Mouse (Mus musculus) neural tube, embryonic 11.5 days (tissue): ENCODE data around the gene Ikzf5. TPM values are rescaled to one million over a fixed set of nuclear protein-coding genes. Genes with fewer than 3 reads are reported as not detected.

Experiments
- ATAC-seq: fragments of 200-750 bp; cut with Nextera tagmentation; 2 replicates; pipeline ENCODE4 v1.8.0; 2017; ENCODE audit warnings: moderate number of reproducible peaks, mild to moderate bottlenecking, moderate TSS enrichment, moderate library complexity; ENCODE audit not compliant: insufficient read depth, low FRiP score, low TSS enrichment
- DNase-seq: peaks from one replicate; pipeline ENCODE4 v3.0.0-alpha.2; 2015; ENCODE audit warnings: low spot score
- H3K27ac ChIP-seq: fragments of 300-500 bp; sonication (generic); 2 replicates; pipeline ENCODE4 v1.5.1; 2014; ENCODE audit warnings: low read depth, mild to moderate bottlenecking, low read length
- H3K27me3 ChIP-seq: fragments of 300-500 bp; sonication (generic); 2 replicates; pipeline ENCODE4 v1.6.1; 2014; ENCODE audit warnings: mild to moderate bottlenecking, low read length, mixed read lengths; ENCODE audit not compliant: control insufficient read depth, insufficient read depth
- H3K36me3 ChIP-seq: fragments of 300-500 bp; sonication (generic); 2 replicates; pipeline ENCODE4 v1.6.1; 2014; ENCODE audit warnings: mild to moderate bottlenecking, low read length, moderate library complexity, mixed read lengths; ENCODE audit not compliant: control insufficient read depth, insufficient read depth
- H3K4me1 ChIP-seq: fragments of 300-500 bp; sonication (generic); 2 replicates; pipeline ENCODE4 v1.6.1; 2014; ENCODE audit warnings: low read length, mixed read lengths; ENCODE audit not compliant: control insufficient read depth, insufficient read depth
- H3K4me2 ChIP-seq: fragments of 300-500 bp; sonication (generic); 2 replicates; pipeline ENCODE4 v1.6.1; 2014; ENCODE audit warnings: low read depth, mild to moderate bottlenecking, moderate library complexity
- H3K4me3 ChIP-seq: fragments of 300-500 bp; sonication (generic); 2 replicates; pipeline ENCODE4 v1.5.1; 2014; ENCODE audit warnings: low read depth, low read length
- H3K9ac ChIP-seq: fragments of 300-500 bp; sonication (generic); 2 replicates; pipeline ENCODE4 v1.6.1; 2014; ENCODE audit warnings: mild to moderate bottlenecking, low read length
- H3K9me3 ChIP-seq: fragments of 300-500 bp; sonication (generic); 2 replicates; pipeline ENCODE4 v1.6.1; 2016; ENCODE audit warnings: low read length; ENCODE audit not compliant: control insufficient read depth
- WGBS: fragments of 180-500 bp; shearing (Covaris S2); extraction: QIAGEN DNeasy Blood & Tissue Kit; methylation state at CpG from one replicate; pipeline ENCODE4 v1.1.7; 2014; 5-methylcytosine and 5-hydroxymethylcytosine counted together
- polyA plus RNA-seq: library from polyadenylated mRNA; unstranded; fragments of >200 nt; fragmentation: Nextera tagmentation; extraction: Ambion mirVana; gene quantifications from 2 replicates; pipeline ENCODE4 v1.2.1, GENCODE M21; 2014

The Ikzf5 gene
- polyA plus RNA-seq, 1 experiment from 2014 or later: 33.9 TPM

GRCm38 (mm10) chr7:131364131-131364530 is 46.2 kb downstream of the Ikzf5 start:
- Histone ChIP-seq H3K4me2 (no peak overlapping the region), H3K9me3 (no peaks in the 10 kb centered on the region), H3K9ac (no peak overlapping the region), H3K27me3 (no peaks in the 10 kb centered on the region), H3K4me1 (peaks cover 11% of the 10 kb centered on the region), H3K36me3 (no peaks in the 10 kb centered on the region), H3K4me3 (no peak overlapping the region), H3K27ac (no peak overlapping the region)
- no peak for DNase-seq
- 92% methylated on average over 8 of the region's 8 CpGs for WGBS
- ATAC-seq: no peak

- H3K4me1 ChIP-seq: peaks cover 11% of the 10 kb centered on the region
- ATAC-seq: peak; percentile 98
- WGBS: under 1% methylated on average over 55 of the region's 55 CpGs
- H3K9ac ChIP-seq: peak within 1 kb of the TSS; percentile 88
- no peaks in the 10 kb centered on the region for H3K27me3 ChIP-seq
- no peaks in the 10 kb centered on the region for H3K36me3 ChIP-seq
- DNase-seq: peak; percentile 98
- H3K4me2 ChIP-seq: peak within 1 kb of the TSS; percentile 93
- peak within 1 kb of the TSS; percentile 78 for H3K27ac ChIP-seq
- H3K4me3 ChIP-seq: peak within 1 kb of the TSS; percentile 81
- no peaks in the 10 kb centered on the region for H3K9me3 ChIP-seq
Measured at GRCm38 (mm10) chr7:131362615-131363300, 47.6 kb downstream of the Ikzf5 start, which contains the start of gene 2310057M21Rik. TSS of gene 2310057M21Rik (minus strand) at chr7:131362759.

GRCm38 (mm10) chr7:131362269-131362614 is 48.1 kb downstream of the Ikzf5 start:
- WGBS: under 1% methylated on average over 34 of the region's 35 CpGs
- Histone ChIP-seq H3K4me2 (peak overlapping the region; percentile 93), H3K9me3 (no peaks in the 10 kb centered on the region), H3K4me3 (peak overlapping the region; percentile 81), H3K9ac (peak overlapping the region; percentile 88), H3K36me3 (peaks cover 3% of the 10 kb centered on the region; the same call in 1 of the 2 replicates), H3K27me3 (no peaks in the 10 kb centered on the region), H3K4me1 (peaks cover 11% of the 10 kb centered on the region), H3K27ac (peak overlapping the region; percentile 78; the same call in 1 of the 2 replicates)
- peak; percentile 72 for ATAC-seq
- DNase-seq: no peak

GRCm38 (mm10) chr7:131356105-131356504 is 54.2 kb downstream of the Ikzf5 start:
- H3K4me2 ChIP-seq: no peak overlapping the region
- no peak overlapping the region for H3K27ac ChIP-seq
- H3K36me3 ChIP-seq: peaks cover 3% of the 10 kb centered on the region; the same call in 1 of the 2 replicates
- 97% methylated on average over 13 of the region's 13 CpGs for WGBS
- peaks cover under 1% of the 10 kb centered on the region; the same call in 1 of the 2 replicates for H3K4me1 ChIP-seq
- ATAC-seq (no peak), DNase-seq (no peak)
- H3K9me3 ChIP-seq: no peaks in the 10 kb centered on the region
- H3K4me3 ChIP-seq: no peak overlapping the region
- no peaks in the 10 kb centered on the region for H3K27me3 ChIP-seq
- no peak overlapping the region for H3K9ac ChIP-seq

- peaks cover 3% of the 10 kb centered on the region; the same call in 1 of the 2 replicates for H3K36me3 ChIP-seq
- H3K9me3 ChIP-seq: no peaks in the 10 kb centered on the region
- H3K9ac ChIP-seq: no peak overlapping the region
- WGBS: 80% methylated on average over 7 of the region's 7 CpGs
- no peak overlapping the region for H3K4me2 ChIP-seq
- H3K4me3 ChIP-seq: no peak overlapping the region
- H3K27ac ChIP-seq: no peak overlapping the region
- no peak for DNase-seq
- H3K27me3 ChIP-seq: no peaks in the 10 kb centered on the region
- ATAC-seq: no peak
- no peaks in the 10 kb centered on the region for H3K4me1 ChIP-seq
Measured at GRCm38 (mm10) chr7:131345856-131346541, 64.3 kb downstream of the Ikzf5 start.

Other genes starting within 250 kb of the Ikzf5 start
- not detected in 2 replicates for gene 5430419D17Rik, start 236.1 kb downstream of the Ikzf5 start, polyA plus RNA-seq
- not detected in 2 replicates for gene Cuzd1, start 88.2 kb downstream of the Ikzf5 start, polyA plus RNA-seq
- not detected in 2 replicates for gene Fam24b, start 81.0 kb downstream of the Ikzf5 start, polyA plus RNA-seq
- gene Fam24a, start 76.7 kb downstream of the Ikzf5 start, polyA plus RNA-seq: not detected in 2 replicates
- 25.6 and 28.7 TPM in 2 replicates for gene 2310057M21Rik, start 47.8 kb downstream of the Ikzf5 start, polyA plus RNA-seq
- 48.6 and 53.9 TPM in 2 replicates for gene Pstk, start 39.4 kb downstream of the Ikzf5 start, polyA plus RNA-seq
- 78.5 and 83.0 TPM in 2 replicates for gene Acadsb, start 80 bp upstream of the Ikzf5 start, polyA plus RNA-seq
- gene Hmx3, start 132.3 kb upstream of the Ikzf5 start, polyA plus RNA-seq: 0.92 and 1.4 TPM in 2 replicates
- 1.7 and 2.9 TPM in 2 replicates for gene Hmx2, start 138.3 kb upstream of the Ikzf5 start, polyA plus RNA-seq
- 257 TPM in 2 replicates for gene Bub3, start 149.7 kb upstream of the Ikzf5 start, polyA plus RNA-seq